Mouse (Mus musculus): ENCODE measurements around the gene Tgds.

- TF ChIP-seq CTCF (IDR thresholded peaks at IDR 0.05; ENCODE audit: borderline replicate concordance, control insufficient read depth, extremely low read depth, insufficient read depth, low read length, poor library complexity) (no peak), POLR2A (IDR thresholded peaks at IDR 0.05; ENCODE audit: control insufficient read depth, extremely low read depth, insufficient read depth, low read length, poor library complexity) (no peak)
These were observed 48.2 kb upstream of the Tgds start for GRCm38 (mm10) chr14:118180711-118181177.
